Mouse (Mus musculus) forebrain, embryonic 16.5 days (tissue): ENCODE data around the gene Zfp182. TPM values are rescaled to one million over a fixed set of nuclear protein-coding genes. Genes with fewer than 3 reads are reported as not detected.

Experiments
- ATAC-seq: fragments of 200-750 bp; cut with Nextera tagmentation; 2 replicates; pipeline ENCODE4 v1.8.0; 2017; ENCODE audit warnings: mild to moderate bottlenecking, moderate library complexity
- H3K27ac ChIP-seq: fragments of 300-500 bp; sonication (generic); 2 replicates; pipeline ENCODE4 v1.5.1; 2014; ENCODE audit warnings: low read length, control low read depth
- H3K27me3 ChIP-seq: fragments of 300-500 bp; sonication (generic); replicated peaks from 2 replicates; pipeline ENCODE4 v1.6.1; 2014; ENCODE audit warnings: low read length; ENCODE audit not compliant: control insufficient read depth, insufficient read depth
- H3K36me3 ChIP-seq: fragments of 300-500 bp; sonication (generic); 2 replicates; pipeline ENCODE4 v1.6.1; 2014; ENCODE audit not compliant: control insufficient read depth, insufficient read depth
- H3K4me1 ChIP-seq: fragments of 300-500 bp; sonication (generic); replicated peaks from 2 replicates; pipeline ENCODE4 v1.6.1; 2014; ENCODE audit warnings: low read length; ENCODE audit not compliant: control insufficient read depth, insufficient read depth
- H3K4me2 ChIP-seq: fragments of 300-500 bp; sonication (generic); 2 replicates; pipeline ENCODE4 v1.6.1; 2014; ENCODE audit warnings: mild to moderate bottlenecking, low read length, control low read depth
- H3K4me3 ChIP-seq: fragments of 300-500 bp; sonication (generic); replicated peaks from 2 replicates; pipeline ENCODE4 v1.5.1; 2014; ENCODE audit warnings: mild to moderate bottlenecking, low read length, control low read depth
- H3K9ac ChIP-seq: fragments of 300-500 bp; sonication (generic); replicated peaks from 2 replicates; pipeline ENCODE4 v1.6.1; 2014; ENCODE audit warnings: low read depth, low read length, control low read depth
- H3K9me3 ChIP-seq: fragments of 300-500 bp; sonication (generic); 2 replicates; pipeline ENCODE4 v1.6.1; 2016; ENCODE audit warnings: low read length; ENCODE audit not compliant: control insufficient read depth
- WGBS: fragments of 180-500 bp; shearing (Covaris S2); extraction: QIAGEN DNeasy Blood & Tissue Kit; methylation state at CpG from one replicate; pipeline ENCODE4 v1.1.7; 2014; 5-methylcytosine and 5-hydroxymethylcytosine counted together
- polyA plus RNA-seq: library from polyadenylated mRNA; unstranded; fragments of >200 nt; fragmentation: Nextera tagmentation; extraction: Ambion mirVana; gene quantifications from 2 replicates; pipeline ENCODE4 v1.2.1, GENCODE M21; 2015

Gene Zfp182
- 9.6 and 11.7 TPM in 2 replicates for polyA plus RNA-seq

DNA sequence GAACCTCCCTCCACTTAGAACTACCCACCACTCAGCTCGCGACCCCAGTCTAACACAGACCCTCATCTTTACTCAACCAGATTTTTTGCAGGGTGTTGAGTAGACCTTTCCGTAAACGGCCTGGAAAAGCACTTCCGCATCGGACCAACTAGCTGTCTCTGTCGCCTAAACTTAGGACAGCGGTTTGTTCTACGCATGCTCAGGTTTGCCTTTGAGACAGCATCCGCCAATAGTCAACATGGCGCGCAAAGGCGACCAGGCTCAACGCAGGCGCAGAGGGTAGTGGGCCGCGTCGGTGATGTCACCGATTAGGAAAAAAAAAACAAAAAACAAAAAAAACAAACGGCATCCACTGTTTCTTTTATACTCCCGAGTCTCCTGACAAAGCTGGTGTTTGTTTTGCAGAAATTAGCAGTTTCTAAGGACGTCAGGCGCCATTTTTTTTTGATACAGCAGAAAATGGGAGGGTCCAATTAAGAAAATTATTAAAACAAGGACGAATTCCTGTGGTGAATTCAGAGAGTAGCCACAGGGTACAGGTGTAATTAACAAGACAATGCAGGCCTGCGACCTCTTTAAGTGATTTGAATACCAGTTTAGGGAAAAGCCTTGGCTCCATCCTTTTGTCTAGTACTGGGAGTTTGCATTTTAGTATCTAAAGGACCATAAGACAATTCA is at the start of gene Zfp182:
Zfp182 (minus strand) TSS at position 451 of the 678 bp plus-strand sequence.
- H3K9ac ChIP-seq: peak within 1 kb of the TSS; percentile 53
- peaks cover 2% of the 10 kb centered on the region; the same call in 1 of the 2 replicates for H3K4me1 ChIP-seq
- H3K9me3 ChIP-seq: no peaks in the 10 kb centered on the region
- peak within 1 kb of the TSS; percentile 60 for H3K4me2 ChIP-seq
- peak within 1 kb of the TSS; percentile 38 for H3K27ac ChIP-seq
- peak within 1 kb of the TSS; percentile 50 for H3K4me3 ChIP-seq
- no peaks in the 10 kb centered on the region for H3K36me3 ChIP-seq
- 16% methylated on average over 25 of the region's 25 CpGs for WGBS
- ATAC-seq: peak; percentile 98
- H3K27me3 ChIP-seq: no peaks in the 10 kb centered on the region

DNA sequence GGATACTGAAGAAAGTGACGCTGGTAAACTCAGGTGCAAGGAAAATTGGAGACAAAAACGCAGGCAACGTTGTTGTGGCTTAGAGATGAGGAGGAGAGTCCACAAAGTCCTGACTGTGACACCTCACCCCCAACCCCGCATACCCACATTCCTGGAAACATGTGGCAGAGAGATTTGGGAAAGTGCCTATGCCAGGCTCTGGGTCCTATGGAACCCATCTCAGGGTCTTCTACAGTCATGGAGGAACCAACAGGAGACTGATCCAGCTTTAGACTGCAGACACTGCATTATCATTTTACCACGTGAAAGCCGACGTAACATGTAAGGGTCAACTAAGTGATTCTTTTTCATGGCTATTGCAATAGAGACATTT is 27.7 kb upstream of the Zfp182 start:
- no peaks in the 10 kb centered on the region for H3K4me1 ChIP-seq
- peak; percentile 30; the same call in 1 of the 2 replicates for ATAC-seq
- H3K36me3 ChIP-seq: no peaks in the 10 kb centered on the region
- H3K4me2 ChIP-seq: peak overlapping the region; percentile 41
- H3K9ac ChIP-seq: peak overlapping the region; percentile 54; the same call in 1 of the 2 replicates
- no peaks in the 10 kb centered on the region for H3K27me3 ChIP-seq
- H3K9me3 ChIP-seq: no peaks in the 10 kb centered on the region
- H3K4me3 ChIP-seq: peak overlapping the region; percentile 49
- 51% methylated on average over 7 of the region's 7 CpGs for WGBS
- H3K27ac ChIP-seq: peak overlapping the region; percentile 87

DNA sequence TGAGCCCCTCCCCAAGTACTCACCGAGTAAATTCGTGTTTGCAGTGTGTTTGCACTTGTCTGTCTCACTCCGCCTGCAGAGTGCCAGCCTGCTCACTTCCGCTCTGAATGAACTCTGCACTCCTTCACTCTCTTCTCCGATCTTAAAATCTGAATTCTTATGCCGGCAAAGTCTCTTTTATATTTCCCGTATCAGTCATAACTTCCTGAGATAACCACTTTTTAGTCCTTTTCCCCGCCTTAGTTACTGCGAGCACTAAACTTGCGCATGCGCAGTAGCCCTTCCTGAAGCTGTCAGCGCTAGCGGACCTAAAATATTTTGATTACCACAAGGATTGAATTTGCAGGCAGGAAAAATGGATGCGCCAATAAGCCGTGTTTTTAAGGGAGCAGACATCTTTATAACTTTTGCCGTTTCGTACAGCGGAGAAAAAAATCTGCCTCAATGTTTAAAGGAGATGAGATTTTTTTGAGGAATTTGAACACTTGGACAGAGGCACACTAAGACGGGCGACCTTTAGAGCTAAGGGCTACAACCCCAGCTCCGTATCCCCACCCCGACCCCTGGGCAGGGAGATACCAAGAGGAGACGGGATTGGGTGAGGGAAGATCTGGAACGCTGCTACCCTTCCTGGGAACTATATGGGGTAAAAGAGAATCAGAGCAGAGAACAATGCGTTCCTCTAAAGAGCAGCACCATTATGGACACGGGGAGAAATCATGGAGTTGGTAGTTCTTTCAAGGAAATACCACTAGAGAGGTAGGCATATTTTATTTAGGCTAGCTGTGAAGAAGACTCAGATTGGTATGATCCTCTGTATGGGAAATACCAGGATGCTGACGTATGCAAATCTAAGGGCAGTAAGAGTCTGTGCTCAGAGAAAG is 27.1 kb upstream of the Zfp182 start, which contains the start of gene Zfp300:
Zfp300 (minus strand) TSS at position 545 of the 884 bp plus-strand sequence.
- Histone ChIP-seq H3K4me3 (peak within 1 kb of the TSS; percentile 49), H3K4me2 (peak within 1 kb of the TSS; percentile 57), H3K9ac (peak within 1 kb of the TSS; percentile 54), H3K36me3 (no peaks in the 10 kb centered on the region), H3K9me3 (no peaks in the 10 kb centered on the region), H3K27me3 (no peaks in the 10 kb centered on the region), H3K27ac (peak within 1 kb of the TSS; percentile 87), H3K4me1 (no peaks in the 10 kb centered on the region)
- ATAC-seq: peak; percentile 93
- WGBS: 18% methylated on average over 27 of the region's 27 CpGs

- WGBS: 24% methylated on average over 6 of the region's 6 CpGs
- peak; percentile 64; the same call in 1 of the 2 replicates for ATAC-seq
- Histone ChIP-seq H3K36me3 (no peaks in the 10 kb centered on the region; the same call in 1 of the 2 replicates), H3K27me3 (no peaks in the 10 kb centered on the region), H3K4me3 (peak overlapping the region; percentile 49), H3K4me2 (peak overlapping the region; percentile 57), H3K9ac (peak overlapping the region; percentile 54), H3K9me3 (no peaks in the 10 kb centered on the region), H3K27ac (peak overlapping the region; percentile 87), H3K4me1 (no peaks in the 10 kb centered on the region)
These were observed 26.5 kb upstream of the Zfp182 start for GRCm38 (mm10) chrX:21088645-21088982.

GRCm38 (mm10) chrX:21068106-21068505 is 6.0 kb upstream of the Zfp182 start, which contains the start of gene Spaca5:
Spaca5 (plus strand) TSS chrX:21068406.
- Histone ChIP-seq H3K4me3 (no peak within 1 kb of the TSS), H3K27me3 (no peaks in the 10 kb centered on the region), H3K4me1 (no peaks in the 10 kb centered on the region), H3K9me3 (no peaks in the 10 kb centered on the region), H3K4me2 (no peak within 1 kb of the TSS), H3K9ac (no peak within 1 kb of the TSS), H3K27ac (no peak within 1 kb of the TSS), H3K36me3 (no peaks in the 10 kb centered on the region)
- no peak for ATAC-seq

GRCm38 (mm10) chrX:21062544-21062890 is 401 bp upstream of the Zfp182 start:
- Histone ChIP-seq H3K4me2 (peak overlapping the region; percentile 37), H3K4me1 (peaks cover 2% of the 10 kb centered on the region; the same call in 1 of the 2 replicates), H3K36me3 (no peaks in the 10 kb centered on the region), H3K4me3 (peak overlapping the region; percentile 50; the same call in 1 of the 2 replicates), H3K9me3 (no peaks in the 10 kb centered on the region), H3K27ac (peak overlapping the region; percentile 38), H3K27me3 (no peaks in the 10 kb centered on the region), H3K9ac (no peak overlapping the region)
- peak; percentile 29 for ATAC-seq
- 70% methylated on average over 3 of the region's 3 CpGs for WGBS

GRCm38 (mm10) chrX:21061460-21061859 is 656 bp downstream of the Zfp182 start:
- ATAC-seq: peak; percentile 60
- Histone ChIP-seq H3K9me3 (no peaks in the 10 kb centered on the region), H3K27ac (0 out of 2 replicates have a peak overlapping the region, but pooled peaks have one; percentile 25), H3K4me2 (peak overlapping the region; percentile 60), H3K36me3 (no peaks in the 10 kb centered on the region), H3K9ac (peak overlapping the region; percentile 53), H3K4me3 (peak overlapping the region; percentile 50), H3K4me1 (peaks cover 2% of the 10 kb centered on the region; the same call in 1 of the 2 replicates), H3K27me3 (no peaks in the 10 kb centered on the region)
- WGBS: 24% methylated on average over 9 of the region's 9 CpGs

DNA sequence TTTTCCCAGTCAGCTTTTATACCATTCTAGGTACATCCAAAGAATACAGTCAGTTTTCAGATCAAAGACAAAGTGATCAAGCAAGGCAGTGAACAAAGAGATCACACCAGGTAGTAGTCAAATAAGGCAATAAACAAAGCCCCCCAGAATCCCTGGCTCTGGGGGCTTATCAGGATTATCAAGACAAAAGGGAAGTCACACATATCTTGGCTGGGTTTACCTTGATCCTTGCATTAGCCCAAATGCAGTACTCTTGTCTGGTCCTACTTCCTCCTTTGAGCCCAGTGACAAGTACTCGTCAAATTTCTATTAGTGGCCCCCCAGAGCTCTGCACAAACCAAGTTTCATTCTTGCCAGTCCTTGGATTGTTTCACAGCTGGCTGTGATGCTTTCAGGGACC is 81.2 kb downstream of the Zfp182 start:
- no peaks in the 10 kb centered on the region for H3K9me3 ChIP-seq
- H3K4me2 ChIP-seq: no peak overlapping the region
- H3K4me1 ChIP-seq: no peaks in the 10 kb centered on the region
- no peak for ATAC-seq
- H3K9ac ChIP-seq: no peak overlapping the region
- H3K36me3 ChIP-seq: no peaks in the 10 kb centered on the region
- 57% methylated on average over 1 of the region's 1 CpGs for WGBS
- H3K27ac ChIP-seq: no peak overlapping the region
- H3K4me3 ChIP-seq: no peak overlapping the region
- no peaks in the 10 kb centered on the region for H3K27me3 ChIP-seq
